Mouse (Mus musculus) olfactory bulb, adult 2 months (tissue): Measurements from ENCODE around the gene Ulk4.

Source experiments
- CTCF ChIP-seq: fragments of 200-500 bp; IDR thresholded peaks from 2 replicates; pipeline ENCODE4 v1.5.1; 2012; ENCODE audit warnings: low read depth, mild to moderate bottlenecking, low read length, moderate library complexity; ENCODE audit not compliant: insufficient read depth
- POLR2A ChIP-seq: fragments of 200-500 bp; IDR thresholded peaks from 2 replicates; pipeline ENCODE4 v1.6.1; 2012; ENCODE audit warnings: mild to moderate bottlenecking, low read depth, low read length, moderate library complexity; ENCODE audit not compliant: insufficient read depth

DNA sequence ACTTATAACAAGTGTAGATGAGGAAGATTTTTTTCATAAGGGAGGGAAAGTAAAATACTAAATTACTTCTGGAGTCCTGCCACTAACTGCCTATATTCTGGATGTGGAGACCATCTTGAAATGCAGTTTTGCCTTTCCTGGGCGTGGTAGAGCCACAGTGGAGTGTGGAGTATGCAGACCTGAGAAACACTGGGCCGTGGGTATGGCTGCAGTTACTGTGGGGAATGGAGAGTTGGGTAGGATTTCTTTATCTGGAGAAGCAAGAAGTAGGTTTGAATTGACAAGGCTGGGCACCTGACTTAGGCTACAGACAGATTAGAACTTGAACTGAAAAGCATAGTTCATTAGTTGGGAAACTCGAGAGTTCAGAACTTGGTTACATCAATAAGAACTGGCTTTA, 332.8 kb downstream of the Ulk4 start:
- TF ChIP-seq CTCF, result no peak
- TF ChIP-seq POLR2A, result no peak
